Mouse (Mus musculus): ENCODE data around the gene Ccdc77. TPM values are rescaled to one million over a fixed set of nuclear protein-coding genes. Genes with fewer than 3 reads are reported as not detected.

Gene Ccdc77
- polyA plus RNA-seq, 1 experiment from 2014 or later: 24.0 TPM

DNA sequence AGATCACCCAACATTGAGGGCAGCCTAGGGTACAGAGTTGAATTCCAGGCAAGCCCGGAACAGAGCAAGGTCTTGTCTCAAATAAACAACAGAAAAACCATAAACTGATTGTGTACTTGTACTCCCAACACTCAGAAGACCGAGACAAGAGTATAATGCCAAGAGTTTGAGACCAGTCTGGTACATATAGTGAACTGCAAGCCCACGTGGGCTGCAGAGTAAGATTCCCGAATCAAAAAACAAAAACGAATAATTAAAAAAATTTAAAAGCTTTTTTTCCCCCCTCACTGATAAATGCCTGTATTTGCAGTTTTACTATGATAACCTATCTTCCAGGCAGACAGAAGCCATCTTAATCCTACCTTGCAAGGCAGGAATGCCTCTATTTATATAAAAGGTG, 7.7 kb downstream of the Ccdc77 start:
- Histone ChIP-seq H3K36me3 (0 out of 2 replicates have a peak, but pooled peaks cover 5% of the 10 kb centered on the region), H3K9me3 (replicated peaks) (no peaks in the 10 kb centered on the region), H3K4me2 (replicated peaks) (peak overlapping the region; percentile 64), H3K4me1 (peaks cover 7% of the 10 kb centered on the region), H3K27ac (peak overlapping the region; percentile 73; the same call in 1 of the 2 replicates), H3K4me3 (peak overlapping the region; percentile 45), H3K9ac (peak overlapping the region; percentile 60), H3K27me3 (no peaks in the 10 kb centered on the region)
- WGBS: 44% methylated on average over 5 of the region's 5 CpGs
- no peak for ATAC-seq (ENCODE audit: low FRiP score)

DNA sequence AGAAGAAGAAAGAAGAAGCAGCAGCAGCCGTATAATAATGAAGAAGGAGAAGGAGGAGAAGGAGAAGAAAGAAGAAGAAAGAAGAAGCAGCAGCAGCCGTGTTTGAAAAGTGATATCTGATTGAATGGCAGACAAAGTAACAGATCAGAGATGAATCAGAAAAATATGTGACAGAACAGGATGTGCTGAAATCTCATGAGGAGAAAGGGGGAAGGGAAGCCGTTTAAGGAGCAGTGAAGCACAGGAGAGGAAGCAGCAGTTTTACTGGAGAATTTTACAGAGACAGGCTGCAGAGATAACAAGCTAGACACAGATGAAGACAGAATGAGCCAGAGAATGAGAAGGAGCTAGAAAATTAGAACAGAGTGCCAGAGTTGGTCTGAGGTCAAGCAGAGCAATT, 15.2 kb downstream of the Ccdc77 start:
- Histone ChIP-seq H3K4me3 (no peak overlapping the region), H3K4me1 (no peaks in the 10 kb centered on the region), H3K27ac (no peak overlapping the region), H3K36me3 (peaks cover 53% of the 10 kb centered on the region), H3K9me3 (replicated peaks) (no peaks in the 10 kb centered on the region), H3K9ac (no peak overlapping the region), H3K27me3 (no peaks in the 10 kb centered on the region), H3K4me2 (replicated peaks) (no peak overlapping the region)
- no peak for ATAC-seq (ENCODE audit: low FRiP score)
- 94% methylated on average over 3 of the region's 3 CpGs for WGBS

DNA sequence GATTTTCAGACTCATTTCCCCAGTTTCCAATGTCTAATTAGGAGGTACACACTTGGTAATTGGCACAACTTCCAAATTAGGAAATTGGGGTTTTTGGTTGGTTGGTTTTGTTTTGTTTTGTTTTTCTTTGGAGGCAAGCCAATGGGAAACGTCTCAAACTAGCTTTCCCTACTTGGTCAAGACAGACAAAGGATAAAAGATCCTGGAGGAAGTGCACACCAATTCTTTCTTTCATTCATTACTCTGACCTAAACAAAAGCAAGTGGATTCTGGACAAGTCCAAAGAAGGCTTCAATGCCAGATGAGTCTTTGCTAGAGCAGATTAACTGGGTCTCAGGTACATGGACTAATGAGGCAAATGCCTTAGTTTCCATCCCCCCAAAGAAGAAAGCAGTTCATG, 20.2 kb downstream of the Ccdc77 start:
- WGBS: 76% methylated on average over 1 of the region's 1 CpGs
- Histone ChIP-seq H3K9ac (no peak overlapping the region), H3K4me2 (replicated peaks) (no peak overlapping the region), H3K4me1 (no peaks in the 10 kb centered on the region), H3K27ac (no peak overlapping the region), H3K9me3 (replicated peaks) (no peaks in the 10 kb centered on the region), H3K36me3 (peaks cover 57% of the 10 kb centered on the region), H3K4me3 (no peak overlapping the region), H3K27me3 (no peaks in the 10 kb centered on the region)
- ATAC-seq (ENCODE audit: low FRiP score): no peak

DNA sequence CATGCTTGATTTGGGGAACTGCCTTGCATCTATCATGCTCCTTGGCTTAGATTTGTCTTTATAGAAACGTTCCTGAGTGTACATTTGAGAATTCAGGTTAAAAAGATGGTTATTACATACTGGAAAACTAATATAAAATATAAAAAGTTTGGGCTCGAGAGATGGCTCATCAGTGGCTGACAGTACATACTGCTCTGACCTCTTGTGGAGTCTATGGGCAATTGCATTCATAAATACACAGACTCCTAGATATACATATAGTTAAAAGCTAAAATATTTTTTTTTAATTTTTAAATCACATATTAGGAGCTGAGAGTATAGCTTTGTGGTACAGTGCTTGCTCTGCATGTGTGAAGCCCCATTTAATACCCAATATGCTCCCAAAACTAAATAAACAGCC, 31.8 kb downstream of the Ccdc77 start:
- no peak overlapping the region for H3K9ac ChIP-seq
- H3K27ac ChIP-seq: no peak overlapping the region
- H3K4me2 ChIP-seq (replicated peaks): no peak overlapping the region
- no peak for ATAC-seq (ENCODE audit: low FRiP score)
- 82% methylated on average over 2 of the region's 2 CpGs for WGBS
- H3K36me3 ChIP-seq: peaks cover 69% of the 10 kb centered on the region
- H3K4me3 ChIP-seq: no peak overlapping the region
- H3K9me3 ChIP-seq (replicated peaks): no peaks in the 10 kb centered on the region
- H3K27me3 ChIP-seq: no peaks in the 10 kb centered on the region
- no peaks in the 10 kb centered on the region for H3K4me1 ChIP-seq

DNA sequence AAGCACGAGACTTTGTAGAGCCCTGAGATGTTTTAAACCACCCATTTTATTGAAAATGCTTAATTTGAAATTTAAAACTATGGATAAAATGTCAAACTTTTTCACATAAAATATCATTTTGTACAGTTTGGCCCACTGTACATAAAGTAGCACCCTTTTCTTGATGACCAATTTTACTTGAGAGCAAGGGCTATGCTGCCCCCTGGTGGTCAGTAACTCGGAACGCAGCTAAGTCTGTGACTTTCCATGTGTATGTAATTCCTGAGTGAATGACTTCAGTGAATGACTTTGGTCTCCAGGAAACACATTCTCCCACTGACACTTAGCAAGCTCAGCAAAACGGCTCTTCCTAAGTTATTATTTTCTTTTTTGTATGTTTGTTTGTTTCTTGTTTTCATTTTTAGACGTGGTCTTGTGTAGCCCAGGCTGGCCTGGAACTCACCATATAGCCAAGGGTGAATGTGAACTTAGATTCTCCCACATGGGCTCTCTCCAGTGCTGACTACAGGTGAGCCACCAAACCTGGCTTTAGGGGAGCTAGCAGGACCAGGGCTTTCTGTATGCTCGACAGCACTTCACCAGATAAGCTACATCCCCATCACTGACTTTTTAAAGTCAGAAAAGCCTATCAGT, 39.8 kb downstream of the Ccdc77 start:
- H3K4me3 ChIP-seq: no peak overlapping the region
- no peak overlapping the region for H3K9ac ChIP-seq
- no peaks in the 10 kb centered on the region for H3K27me3 ChIP-seq
- no peaks in the 10 kb centered on the region for H3K9me3 ChIP-seq (replicated peaks)
- no peak overlapping the region for H3K4me2 ChIP-seq (replicated peaks)
- H3K4me1 ChIP-seq: no peaks in the 10 kb centered on the region
- no peak overlapping the region for H3K27ac ChIP-seq
- H3K36me3 ChIP-seq: peaks cover 13% of the 10 kb centered on the region
- no peak for ATAC-seq (ENCODE audit: low FRiP score)
- 30% methylated on average over 6 of the region's 6 CpGs for WGBS

DNA sequence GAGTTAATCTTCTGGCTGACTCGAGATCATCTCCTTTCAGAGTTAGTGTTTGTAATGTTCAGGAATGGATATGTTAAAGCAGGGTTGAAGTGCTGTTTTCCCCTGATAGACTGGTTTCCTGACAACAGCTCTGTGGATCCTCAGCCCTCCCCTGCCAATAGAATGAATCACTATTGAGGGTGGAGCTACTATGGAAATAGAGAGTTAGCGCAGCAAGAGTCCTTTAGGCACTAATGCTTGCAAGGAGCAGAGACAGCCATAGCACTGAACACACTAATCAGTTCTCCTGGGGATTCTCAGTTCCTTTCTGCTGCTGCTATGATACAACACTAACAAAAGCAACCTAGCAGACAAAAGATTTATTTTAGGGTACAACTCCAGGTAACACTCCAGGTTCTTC, 43.8 kb downstream of the Ccdc77 start:
- H3K9me3 ChIP-seq (replicated peaks): no peaks in the 10 kb centered on the region
- 72% methylated on average over 2 of the region's 2 CpGs for WGBS

DNA sequence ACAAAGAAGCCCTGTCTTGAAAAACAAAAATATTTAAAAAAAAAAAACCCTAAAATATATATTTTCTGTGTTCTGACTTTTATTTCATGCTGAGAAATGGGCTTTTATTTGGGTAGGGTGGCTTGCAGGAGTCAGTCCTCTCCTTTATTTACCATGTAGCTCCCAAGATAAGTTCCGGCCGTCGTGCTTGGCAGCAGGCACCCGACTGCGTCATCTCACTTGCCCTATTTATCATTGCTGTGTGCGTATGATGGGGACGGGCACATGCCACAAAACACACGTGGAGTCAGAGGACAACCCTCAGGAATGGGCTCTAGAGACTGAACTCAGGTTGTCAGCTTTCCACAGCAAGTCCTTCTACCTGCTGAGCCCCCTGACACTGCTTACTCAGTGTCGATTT, 45.0 kb downstream of the Ccdc77 start:
- Histone ChIP-seq H3K27ac (no peak overlapping the region), H3K4me2 (replicated peaks) (no peak overlapping the region), H3K9me3 (replicated peaks) (no peaks in the 10 kb centered on the region), H3K27me3 (no peaks in the 10 kb centered on the region), H3K4me1 (no peaks in the 10 kb centered on the region), H3K4me3 (no peak overlapping the region), H3K36me3 (no peaks in the 10 kb centered on the region), H3K9ac (no peak overlapping the region)
- ATAC-seq (ENCODE audit: low FRiP score): no peak
- WGBS: 91% methylated on average over 9 of the region's 9 CpGs

More for the DNA sequence above, 43.8 kb downstream of the Ccdc77 start:
- Histone ChIP-seq H3K4me3 (no peak overlapping the region), H3K36me3 (no peaks in the 10 kb centered on the region), H3K9ac (no peak overlapping the region), H3K4me1 (no peaks in the 10 kb centered on the region), H3K27me3 (no peaks in the 10 kb centered on the region), H3K4me2 (replicated peaks) (no peak overlapping the region), H3K27ac (no peak overlapping the region)
- ATAC-seq (ENCODE audit: low FRiP score): no peak

DNA sequence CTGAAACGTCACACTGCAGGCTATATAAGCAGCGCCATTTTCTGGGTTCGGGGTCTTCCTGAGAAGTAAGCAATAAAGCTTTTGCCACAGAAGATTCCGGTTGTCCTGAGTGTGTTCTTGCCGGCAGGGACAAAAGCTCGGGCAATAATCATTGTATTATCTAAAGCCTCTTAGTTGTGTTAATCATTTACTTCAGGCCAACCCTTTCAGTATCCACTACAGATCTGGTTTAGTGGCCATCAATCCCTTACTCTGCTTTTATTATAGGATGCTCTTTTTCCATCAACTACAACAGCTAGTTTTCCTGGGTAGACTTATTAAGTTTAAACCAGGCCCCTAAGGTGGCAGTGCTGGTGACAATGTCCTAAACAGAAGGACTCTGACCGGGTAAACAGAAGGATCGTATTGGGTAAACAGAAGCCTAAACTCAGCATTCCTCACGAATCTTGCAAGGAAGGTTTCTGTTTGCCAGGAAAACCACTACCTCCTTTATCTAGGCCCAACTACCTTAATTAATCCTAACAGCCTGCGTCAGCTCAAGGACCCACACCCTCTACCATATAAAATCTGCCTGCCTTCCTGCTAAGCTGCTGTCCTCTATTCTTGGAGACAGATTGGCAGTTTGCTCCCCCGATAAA, 45.8 kb downstream of the Ccdc77 start:
- WGBS: 79% methylated on average over 11 of the region's 11 CpGs
- Histone ChIP-seq H3K4me3 (no peak overlapping the region), H3K4me2 (replicated peaks) (no peak overlapping the region), H3K9ac (no peak overlapping the region), H3K4me1 (no peaks in the 10 kb centered on the region), H3K9me3 (replicated peaks) (no peaks in the 10 kb centered on the region), H3K27me3 (no peaks in the 10 kb centered on the region), H3K27ac (no peak overlapping the region), H3K36me3 (no peaks in the 10 kb centered on the region)
- ATAC-seq (ENCODE audit: low FRiP score): no peak

DNA sequence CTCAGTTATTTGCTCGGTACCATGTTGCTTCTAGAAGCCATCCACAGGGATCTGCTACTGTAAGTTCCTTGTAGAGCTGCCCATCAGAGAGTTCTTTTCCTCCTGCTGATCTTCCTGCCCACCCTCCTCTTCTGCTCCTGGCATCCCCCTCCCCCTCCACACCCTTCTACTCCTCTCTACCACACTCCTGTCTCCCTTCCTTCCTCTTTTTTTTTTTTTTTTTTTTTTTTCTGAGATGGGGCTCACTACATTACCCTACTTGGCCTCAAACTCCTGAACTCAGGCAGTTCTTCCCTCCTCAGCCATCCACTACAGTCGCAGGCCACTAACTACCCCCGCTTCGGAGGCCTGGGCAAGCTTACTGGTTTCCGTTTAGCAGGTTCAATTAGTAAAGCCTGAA, 51.7 kb downstream of the Ccdc77 start:
- Histone ChIP-seq H3K36me3 (no peaks in the 10 kb centered on the region), H3K4me2 (replicated peaks) (no peak overlapping the region), H3K4me1 (no peaks in the 10 kb centered on the region), H3K27ac (no peak overlapping the region), H3K27me3 (no peaks in the 10 kb centered on the region), H3K4me3 (no peak overlapping the region), H3K9ac (no peak overlapping the region), H3K9me3 (replicated peaks) (no peaks in the 10 kb centered on the region)
- 84% methylated on average over 5 of the region's 5 CpGs for WGBS
- ATAC-seq (ENCODE audit: low FRiP score): no peak

DNA sequence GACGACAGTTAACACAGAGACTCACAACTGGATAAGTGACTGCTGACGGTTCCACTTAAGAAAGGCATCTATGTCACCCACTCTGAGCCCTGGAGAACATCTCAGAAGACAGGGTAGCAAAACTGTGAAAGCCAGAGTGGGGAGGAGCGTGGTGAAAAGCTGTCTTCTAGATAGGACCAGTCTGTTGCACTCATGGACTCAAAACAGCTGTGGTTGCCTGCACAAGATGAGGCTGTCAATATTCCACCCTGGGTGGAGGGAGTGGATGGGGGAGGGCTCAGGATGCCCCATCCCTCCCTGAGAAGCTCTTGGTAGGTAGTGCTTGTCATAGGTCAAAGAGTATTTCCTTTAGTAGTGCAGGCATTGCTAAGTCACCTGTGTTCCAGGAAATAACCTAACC, 54.4 kb downstream of the Ccdc77 start:
- 65% methylated on average over 3 of the region's 3 CpGs for WGBS

DNA sequence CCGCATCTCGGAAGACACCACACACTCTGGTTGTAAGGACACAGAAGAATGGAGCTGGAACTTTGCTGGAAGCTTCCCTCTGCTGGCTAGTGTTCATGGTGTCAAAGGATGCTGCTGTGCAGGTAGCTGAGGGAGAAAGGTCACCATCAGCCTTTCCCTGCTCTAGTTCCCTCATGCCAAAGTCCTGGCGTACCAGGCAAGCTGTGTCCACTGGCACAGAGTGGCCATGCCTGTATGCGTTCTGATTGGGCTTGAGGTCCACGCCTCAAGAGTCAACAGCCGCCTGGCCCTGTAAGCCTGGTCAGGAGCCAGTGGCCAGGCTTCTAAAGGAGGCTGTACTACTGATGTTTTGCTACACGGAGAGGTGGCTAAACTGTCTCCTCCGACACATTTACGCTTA, 54.8 kb downstream of the Ccdc77 start:
- Histone ChIP-seq H3K36me3 (no peaks in the 10 kb centered on the region), H3K27me3 (no peaks in the 10 kb centered on the region), H3K27ac (no peak overlapping the region), H3K4me3 (no peak overlapping the region), H3K9me3 (replicated peaks) (no peaks in the 10 kb centered on the region), H3K9ac (no peak overlapping the region), H3K4me2 (replicated peaks) (no peak overlapping the region), H3K4me1 (no peaks in the 10 kb centered on the region)
- ATAC-seq (ENCODE audit: low FRiP score): no peak
- WGBS: 72% methylated on average over 9 of the region's 9 CpGs

More for the DNA sequence above, 54.4 kb downstream of the Ccdc77 start:
- no peak for ATAC-seq (ENCODE audit: low FRiP score)
- Histone ChIP-seq H3K36me3 (no peaks in the 10 kb centered on the region), H3K9ac (no peak overlapping the region), H3K9me3 (replicated peaks) (no peaks in the 10 kb centered on the region), H3K4me1 (no peaks in the 10 kb centered on the region), H3K4me3 (no peak overlapping the region), H3K27me3 (no peaks in the 10 kb centered on the region), H3K4me2 (replicated peaks) (no peak overlapping the region), H3K27ac (no peak overlapping the region)

DNA sequence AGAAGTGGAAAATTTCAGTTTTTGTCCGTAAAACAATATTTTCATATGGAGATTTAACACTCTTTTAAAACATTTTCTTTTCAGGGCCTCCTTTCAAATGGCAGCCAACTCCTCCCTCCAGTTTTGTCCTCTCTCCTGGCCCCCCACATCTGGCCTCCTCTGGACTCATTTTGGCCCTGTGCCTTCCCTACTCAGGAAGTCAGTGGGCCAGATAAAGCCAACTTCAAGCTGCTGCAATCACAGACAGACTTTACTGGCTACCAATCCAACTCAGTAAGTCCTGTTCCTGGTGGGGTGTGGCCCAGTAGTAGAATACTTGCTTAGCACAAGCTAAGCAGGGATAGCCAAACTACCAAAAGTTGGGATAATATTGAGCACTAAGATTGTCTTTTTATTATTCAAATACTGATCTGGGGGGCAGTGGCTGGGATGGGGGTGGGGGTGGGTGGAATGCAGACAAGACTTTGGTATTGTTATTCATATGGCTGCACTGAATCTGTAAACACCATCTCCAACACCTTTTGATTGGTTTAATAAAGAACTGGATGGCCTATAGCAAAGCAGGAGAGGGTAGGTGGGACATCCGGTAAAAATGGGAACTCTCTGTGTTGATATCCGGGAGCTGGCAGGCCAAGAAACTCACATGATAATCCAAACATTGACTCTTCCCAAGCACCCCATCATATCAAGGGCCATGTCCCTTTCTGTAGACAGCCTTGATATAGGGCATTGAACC, 57.1 kb downstream of the Ccdc77 start:
- H3K9ac ChIP-seq: no peak overlapping the region
- 80% methylated on average over 3 of the region's 3 CpGs for WGBS
- H3K4me2 ChIP-seq (replicated peaks): no peak overlapping the region
- H3K4me3 ChIP-seq: no peak overlapping the region
- H3K9me3 ChIP-seq (replicated peaks): no peaks in the 10 kb centered on the region
- no peaks in the 10 kb centered on the region for H3K36me3 ChIP-seq
- ATAC-seq (ENCODE audit: low FRiP score): no peak
- H3K27me3 ChIP-seq: no peaks in the 10 kb centered on the region; the same call in 1 of the 2 replicates
- no peak overlapping the region for H3K27ac ChIP-seq
- H3K4me1 ChIP-seq: no peaks in the 10 kb centered on the region
